Mouse (Mus musculus): Measurements from ENCODE around the gene Mpv17l2. TPM values are rescaled to one million over a fixed set of nuclear protein-coding genes. Genes with fewer than 3 reads are reported as not detected.
A peak's percentile ranks its signal among the peaks of the same experiment; 100 is the strongest.

Gene Mpv17l2
- polyA plus RNA-seq (2012; ENCODE audit: insufficient read depth, insufficient read length, missing spikeins) = 74.5 and 79.8 TPM in 2 replicates

DNA sequence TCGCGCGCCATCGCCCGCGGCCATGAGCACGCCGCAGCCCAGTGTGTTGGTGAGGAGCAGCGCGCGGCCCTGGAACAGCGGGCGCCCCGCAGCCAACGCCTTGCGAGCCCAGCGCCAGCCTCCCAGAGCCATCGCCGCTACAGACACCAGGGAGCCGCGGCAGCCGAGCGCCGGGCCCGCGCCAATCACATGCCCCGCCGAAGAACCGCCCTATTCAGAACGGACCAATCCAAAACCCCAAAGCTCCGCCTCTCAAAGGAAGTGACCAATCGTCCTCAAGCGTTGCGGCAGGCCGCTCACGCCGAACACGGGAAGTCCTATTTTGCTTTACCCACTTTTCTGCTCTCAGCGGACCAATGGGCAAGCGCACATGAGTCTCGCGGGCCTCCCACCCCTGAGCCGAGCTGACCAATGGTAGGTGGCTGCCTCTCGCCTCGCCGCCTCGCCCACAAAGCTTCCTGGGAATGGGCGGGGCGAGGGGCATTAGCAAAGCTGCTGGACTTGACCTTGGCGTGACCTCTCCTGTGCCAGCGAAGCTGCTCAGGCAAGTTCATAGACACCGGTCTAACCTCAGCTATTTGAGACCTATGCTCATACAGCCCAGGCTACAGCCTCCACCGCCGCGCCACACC lies at the start of gene Mpv17l2:
Mpv17l2 (minus strand) TSS at position 172 of the 632 bp plus-strand sequence.
- peaks cover 6% of the 10 kb centered on the region for H3K4me1 ChIP-seq (ENCODE audit: control insufficient read depth, insufficient read depth, insufficient read length, low read length)
- peak within 1 kb of the TSS; percentile 92 for H3K27ac ChIP-seq (replicated peaks; ENCODE audit: low read depth, low read length)
- peak within 1 kb of the TSS; percentile 70 for H3K4me3 ChIP-seq (ENCODE audit: insufficient read depth, low read depth, low read length)

DNA sequence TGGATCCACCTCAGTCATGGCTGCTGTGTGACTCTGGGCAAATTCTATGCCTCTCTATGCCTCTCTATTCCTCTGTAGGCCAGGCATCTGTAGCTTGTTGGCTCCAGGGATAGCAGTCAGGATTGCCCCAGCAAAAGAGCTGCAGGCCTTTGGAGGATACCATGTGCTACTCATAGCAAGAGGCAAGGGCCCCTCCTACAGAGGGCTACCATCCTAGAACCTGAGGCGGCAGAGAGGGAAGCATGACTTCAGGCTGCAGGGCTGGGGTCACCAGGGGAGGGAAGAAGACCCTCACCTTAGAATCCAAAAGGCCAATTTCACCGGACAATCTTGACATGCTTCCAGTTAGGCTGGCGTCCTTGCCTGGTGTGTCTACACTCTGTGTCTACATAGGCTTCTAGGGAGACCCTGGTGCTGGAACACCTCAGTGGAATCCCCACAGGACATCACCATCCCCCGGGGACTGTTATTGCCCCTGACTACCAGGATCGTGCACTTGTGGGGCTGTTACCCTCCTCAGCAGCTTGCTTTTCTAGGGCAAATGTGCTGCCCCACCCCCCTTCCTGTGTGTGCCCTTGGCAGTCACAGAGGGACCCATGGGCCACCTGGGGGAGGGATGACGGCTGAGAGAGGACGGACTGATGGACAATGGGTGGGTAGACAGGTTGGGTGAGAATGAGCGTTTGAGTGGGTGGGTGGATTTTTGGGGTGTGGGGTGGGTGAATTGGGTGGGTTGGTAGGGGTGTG lies 48.4 kb upstream of the Mpv17l2 start:
- no peak overlapping the region for H3K27ac ChIP-seq (replicated peaks; ENCODE audit: low read depth, low read length)
- H3K4me3 ChIP-seq (ENCODE audit: insufficient read depth, low read depth, low read length) = no peak overlapping the region
- no peaks in the 10 kb centered on the region for H3K4me1 ChIP-seq (ENCODE audit: control insufficient read depth, insufficient read depth, insufficient read length, low read length)

DNA sequence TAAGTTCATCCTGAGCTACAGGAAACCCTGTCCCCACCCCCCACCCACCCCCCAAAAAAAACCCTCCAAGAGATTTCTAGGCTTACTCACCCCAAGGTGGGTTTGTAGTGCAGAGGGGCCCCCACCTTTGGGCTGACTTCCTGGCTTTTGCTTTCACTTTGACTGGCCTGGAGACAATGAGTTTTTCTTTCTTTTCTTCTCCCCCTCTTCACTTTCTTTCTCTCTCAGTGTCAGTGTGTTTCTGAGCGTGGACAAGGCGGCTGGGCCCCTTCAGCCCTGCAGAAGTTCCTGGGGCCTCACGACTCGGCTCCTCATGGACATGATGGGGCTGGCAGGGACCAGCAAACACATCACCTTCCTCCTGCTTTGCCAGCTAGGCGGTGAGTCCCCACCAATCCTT lies 47.5 kb upstream of the Mpv17l2 start, which contains the start of gene Il12rb1:
Il12rb1 (plus strand) TSS at position 211 of the 400 bp plus-strand sequence.
- no peak within 1 kb of the TSS for H3K27ac ChIP-seq (replicated peaks; ENCODE audit: low read depth, low read length)
- no peak within 1 kb of the TSS for H3K4me3 ChIP-seq (ENCODE audit: insufficient read depth, low read depth, low read length)
- H3K4me1 ChIP-seq (ENCODE audit: control insufficient read depth, insufficient read depth, insufficient read length, low read length) = no peaks in the 10 kb centered on the region

DNA sequence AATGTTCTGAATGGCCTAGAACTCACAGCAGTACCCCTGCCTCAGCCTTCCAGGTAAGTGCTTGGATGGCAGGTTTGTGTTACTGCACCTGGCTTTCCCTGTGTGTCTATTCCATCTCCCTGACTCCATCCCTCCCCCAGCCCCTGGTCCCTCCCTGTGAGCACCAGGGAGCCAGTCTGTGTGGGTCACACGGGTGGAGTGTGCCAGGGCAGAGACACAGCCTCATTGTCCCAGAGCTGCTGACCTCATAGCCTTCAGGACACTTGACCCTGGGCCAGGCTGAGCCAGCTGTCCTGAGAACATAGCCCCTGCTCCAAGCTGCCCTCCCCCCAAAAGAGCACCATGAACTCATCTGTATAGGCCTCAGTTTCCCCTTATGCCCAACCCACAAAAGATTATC lies 46.6 kb upstream of the Mpv17l2 start:
- Histone ChIP-seq H3K4me1 (ENCODE audit: control insufficient read depth, insufficient read depth, insufficient read length, low read length) (no peaks in the 10 kb centered on the region), H3K4me3 (ENCODE audit: insufficient read depth, low read depth, low read length) (no peak overlapping the region), H3K27ac (replicated peaks; ENCODE audit: low read depth, low read length) (no peak overlapping the region)

DNA sequence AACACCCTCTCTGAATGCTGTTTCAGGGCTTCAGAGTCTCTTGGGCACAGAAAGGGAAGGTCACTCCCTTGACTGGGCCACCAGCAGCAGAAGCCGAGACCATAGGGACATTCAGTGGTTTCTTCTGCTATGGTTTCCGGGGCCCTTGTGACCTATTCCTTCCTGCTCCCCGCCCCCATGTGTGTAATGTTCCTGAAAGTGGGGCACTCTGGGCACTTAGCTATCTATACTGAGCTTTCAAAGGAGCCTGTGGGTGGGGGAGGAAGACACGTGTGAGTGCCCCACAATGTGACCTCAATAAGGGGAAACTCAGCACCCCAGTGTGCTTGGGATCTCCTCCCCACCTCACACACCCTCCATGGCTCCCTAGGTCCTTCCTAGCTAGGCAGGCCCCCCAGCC lies 45.8 kb upstream of the Mpv17l2 start:
- Histone ChIP-seq H3K4me3 (ENCODE audit: insufficient read depth, low read depth, low read length) (no peak overlapping the region), H3K27ac (replicated peaks; ENCODE audit: low read depth, low read length) (peak overlapping the region; percentile 0; the same call in 1 of the 2 replicates), H3K4me1 (ENCODE audit: control insufficient read depth, insufficient read depth, insufficient read length, low read length) (no peaks in the 10 kb centered on the region)

DNA sequence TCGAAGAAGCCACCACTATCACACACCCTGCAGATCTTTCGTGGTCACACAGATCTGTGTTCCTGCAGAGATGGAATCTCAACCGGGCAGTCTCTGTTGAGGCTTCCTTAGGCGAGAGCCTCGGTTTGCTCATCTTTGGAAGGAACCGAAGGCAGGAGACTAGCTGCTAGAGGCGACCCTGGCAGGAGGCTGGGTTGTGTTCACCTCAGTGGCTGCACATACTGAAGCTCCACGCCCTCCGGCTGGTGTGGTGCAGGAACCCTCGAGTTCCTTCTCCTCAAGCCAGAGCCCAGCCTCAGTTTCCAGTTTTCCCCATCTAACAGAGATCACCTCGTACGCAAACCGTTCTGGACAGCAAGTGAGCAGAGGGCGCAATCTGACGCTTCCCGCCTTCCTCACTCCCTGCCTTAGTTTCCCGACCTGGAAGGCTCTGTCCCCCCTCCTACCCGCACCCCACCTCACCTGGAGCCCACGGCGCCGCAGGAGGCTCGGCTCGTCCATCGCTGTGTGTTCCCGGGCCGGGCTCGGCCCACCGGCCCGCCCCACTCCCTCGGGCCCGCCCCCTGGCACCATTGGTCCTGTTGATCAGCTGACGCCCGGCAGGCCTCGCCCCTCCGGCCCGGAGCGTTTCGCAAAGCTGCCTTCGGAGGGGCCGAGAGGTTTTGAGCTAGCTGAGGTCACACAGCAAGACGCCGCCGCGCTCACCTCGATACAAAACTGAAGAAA lies 43.9 kb upstream of the Mpv17l2 start, which contains the start of gene Mast3:
Mast3 (minus strand) TSS at position 574 of the 726 bp plus-strand sequence.
- Histone ChIP-seq H3K27ac (replicated peaks; ENCODE audit: low read depth, low read length) (no peak within 1 kb of the TSS), H3K4me3 (ENCODE audit: insufficient read depth, low read depth, low read length) (peak within 1 kb of the TSS; percentile 73)

DNA sequence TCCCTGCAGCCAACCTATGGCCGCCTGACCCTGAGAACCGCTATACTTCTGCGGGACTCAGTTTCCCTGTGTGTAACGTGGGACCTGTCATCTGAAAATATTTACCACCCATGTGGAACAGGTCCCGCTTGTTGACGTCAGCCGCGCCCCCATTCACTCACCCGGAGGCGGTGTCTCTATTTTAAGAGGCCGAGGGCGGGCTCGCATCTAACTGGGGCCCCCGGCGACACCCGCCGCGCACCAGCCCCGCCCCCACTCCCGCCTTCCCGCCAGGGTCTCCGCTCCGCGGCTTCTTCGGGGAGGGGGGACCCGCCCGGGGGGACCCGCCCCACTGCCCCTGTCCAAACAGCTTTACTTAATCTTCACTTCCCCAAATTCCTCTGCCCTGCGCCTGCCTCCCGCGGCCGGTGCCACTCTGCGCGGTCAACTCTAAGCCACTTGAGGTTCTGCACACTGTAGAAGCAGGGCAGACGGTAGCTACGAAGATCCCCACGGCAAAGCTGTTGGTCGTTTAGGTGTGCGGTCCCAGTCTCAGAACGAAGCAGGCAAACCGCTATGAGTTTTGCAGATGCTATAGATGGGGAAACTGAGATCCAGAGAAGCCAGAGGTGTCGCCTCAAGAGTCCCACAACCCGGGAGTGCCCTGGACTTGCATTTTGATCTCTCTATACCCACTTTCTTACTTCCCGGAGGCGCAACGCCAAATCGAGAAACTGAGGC lies 43.2 kb upstream of the Mpv17l2 start:
- Histone ChIP-seq H3K4me1 (ENCODE audit: control insufficient read depth, insufficient read depth, insufficient read length, low read length) (no peaks in the 10 kb centered on the region), H3K4me3 (ENCODE audit: insufficient read depth, low read depth, low read length) (peak overlapping the region; percentile 73), H3K27ac (replicated peaks; ENCODE audit: low read depth, low read length) (no peak overlapping the region)

More for the DNA sequence above, 43.9 kb upstream of the Mpv17l2 start, which contains the start of gene Mast3:
- no peaks in the 10 kb centered on the region for H3K4me1 ChIP-seq (ENCODE audit: control insufficient read depth, insufficient read depth, insufficient read length, low read length)

DNA sequence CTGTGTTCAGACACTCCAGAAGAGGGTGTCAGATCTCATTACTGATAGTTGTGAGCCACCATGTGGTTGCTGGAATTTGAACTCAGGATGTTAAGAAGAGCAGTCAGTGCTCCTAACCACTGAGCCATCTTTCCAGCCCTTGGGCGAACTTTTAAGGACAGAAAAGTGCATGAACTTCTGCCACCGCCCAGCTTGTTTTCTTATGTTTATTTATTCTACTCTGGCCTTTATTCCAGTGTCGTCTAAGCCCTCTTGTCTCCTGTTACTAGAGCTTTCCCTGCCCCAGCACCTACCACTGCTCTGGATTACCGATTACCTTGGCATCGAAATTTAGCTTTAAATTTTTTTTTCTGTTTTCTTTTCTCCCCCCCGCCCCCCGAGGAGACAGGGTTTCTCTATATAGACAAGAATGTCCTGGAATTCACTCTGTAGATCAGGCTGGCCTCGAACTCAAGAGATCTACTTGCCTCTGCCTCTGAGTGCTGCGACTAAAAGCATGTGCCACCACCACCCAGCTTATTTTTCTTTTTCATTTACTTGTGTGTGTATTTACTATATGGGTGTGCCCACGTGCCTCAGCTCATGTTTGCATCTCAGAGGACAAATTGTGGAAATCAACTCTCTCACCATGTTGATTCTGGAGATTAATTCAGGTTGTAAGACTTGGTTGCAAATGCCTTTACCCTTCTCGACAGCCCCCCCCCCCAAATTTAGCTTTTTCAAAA lies 42.2 kb upstream of the Mpv17l2 start:
- Histone ChIP-seq H3K4me3 (ENCODE audit: insufficient read depth, low read depth, low read length) (no peak overlapping the region), H3K4me1 (ENCODE audit: control insufficient read depth, insufficient read depth, insufficient read length, low read length) (no peaks in the 10 kb centered on the region), H3K27ac (replicated peaks; ENCODE audit: low read depth, low read length) (no peak overlapping the region)

DNA sequence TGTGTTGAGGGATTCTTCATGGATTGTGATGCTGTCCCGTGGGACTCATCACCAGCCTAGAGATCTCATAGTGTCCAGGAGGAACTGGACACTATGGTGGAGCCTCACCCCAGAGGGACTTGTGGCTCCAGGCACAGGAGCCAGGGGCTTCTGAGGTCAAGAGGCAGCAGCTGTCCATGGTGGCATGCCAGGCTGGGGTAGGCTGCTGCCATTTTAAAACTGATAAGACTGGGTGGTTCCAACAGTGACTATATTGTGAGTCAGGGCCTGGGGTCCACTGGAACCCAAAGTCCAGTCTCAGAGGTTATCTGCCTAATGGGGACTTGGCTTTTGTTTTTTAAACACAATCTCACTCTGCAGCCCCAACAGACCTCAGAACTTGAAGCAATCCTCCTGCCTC lies 41.1 kb upstream of the Mpv17l2 start:
- Histone ChIP-seq H3K27ac (replicated peaks; ENCODE audit: low read depth, low read length) (no peak overlapping the region), H3K4me3 (ENCODE audit: insufficient read depth, low read depth, low read length) (no peak overlapping the region), H3K4me1 (ENCODE audit: control insufficient read depth, insufficient read depth, insufficient read length, low read length) (no peaks in the 10 kb centered on the region)

DNA sequence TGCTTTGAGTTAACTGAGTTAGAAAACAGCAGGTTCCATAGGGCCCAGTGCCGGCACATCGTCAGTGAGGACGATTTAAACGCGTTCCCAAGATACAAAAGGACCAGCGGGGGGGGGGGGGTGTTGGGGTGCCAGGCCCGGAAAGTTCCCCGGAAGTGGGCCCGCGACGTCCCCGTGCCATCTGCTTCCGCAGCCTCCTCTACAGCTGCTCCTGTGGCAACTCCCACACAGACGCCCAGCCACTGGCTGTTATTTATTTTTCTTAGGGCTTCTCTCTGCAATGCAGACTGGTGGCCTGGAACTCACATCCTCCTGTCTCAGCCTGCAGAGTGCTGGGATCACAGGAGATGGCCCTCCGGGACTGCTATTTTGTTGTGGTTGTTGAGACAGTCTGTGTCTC lies 40.4 kb upstream of the Mpv17l2 start:
- Histone ChIP-seq H3K27ac (replicated peaks; ENCODE audit: low read depth, low read length) (no peak overlapping the region), H3K4me1 (ENCODE audit: control insufficient read depth, insufficient read depth, insufficient read length, low read length) (no peaks in the 10 kb centered on the region), H3K4me3 (ENCODE audit: insufficient read depth, low read depth, low read length) (no peak overlapping the region)

DNA sequence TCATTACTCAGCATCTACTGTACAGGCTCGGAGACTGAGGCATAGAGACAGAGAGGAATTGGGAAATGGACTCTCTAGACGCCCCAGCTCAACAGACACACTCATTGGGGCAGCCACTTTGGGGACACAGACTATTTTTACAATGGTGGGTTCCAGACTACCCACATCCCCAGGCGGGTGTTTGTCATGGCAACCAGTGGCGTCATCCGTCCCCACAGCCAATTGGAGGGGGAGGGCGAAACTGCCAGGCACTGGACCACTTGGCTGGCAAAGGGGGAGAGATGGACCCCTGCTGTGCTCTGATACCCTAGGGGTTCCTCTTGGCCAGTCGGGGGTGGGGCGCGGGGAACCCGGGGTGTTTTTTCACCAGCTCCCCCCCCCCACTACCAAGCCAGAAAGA lies 39.9 kb upstream of the Mpv17l2 start:
- no peak overlapping the region for H3K4me3 ChIP-seq (ENCODE audit: insufficient read depth, low read depth, low read length)
- no peaks in the 10 kb centered on the region for H3K4me1 ChIP-seq (ENCODE audit: control insufficient read depth, insufficient read depth, insufficient read length, low read length)
- no peak overlapping the region for H3K27ac ChIP-seq (replicated peaks; ENCODE audit: low read depth, low read length)

DNA sequence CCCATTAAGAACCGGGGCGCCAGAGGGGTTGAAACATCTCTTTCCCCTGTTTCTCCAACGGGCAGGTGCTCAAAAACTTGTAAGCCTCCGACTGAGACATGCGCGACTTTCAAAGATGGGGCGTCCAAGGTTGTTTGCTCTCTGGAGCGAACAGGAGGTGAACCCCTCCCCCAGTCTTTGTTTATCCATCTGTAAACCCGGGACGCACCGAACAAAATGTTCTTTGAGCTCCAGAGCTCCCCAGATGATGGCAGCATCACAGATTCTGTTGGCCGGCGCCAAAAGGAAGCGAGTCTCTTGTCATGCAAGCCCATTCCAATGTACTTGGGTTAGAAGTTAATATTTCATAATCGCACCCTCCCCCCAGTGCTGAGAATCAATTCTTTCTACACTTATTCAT lies 37.5 kb upstream of the Mpv17l2 start:
- H3K4me1 ChIP-seq (ENCODE audit: control insufficient read depth, insufficient read depth, insufficient read length, low read length) = no peaks in the 10 kb centered on the region
- no peak overlapping the region for H3K27ac ChIP-seq (replicated peaks; ENCODE audit: low read depth, low read length)
- H3K4me3 ChIP-seq (ENCODE audit: insufficient read depth, low read depth, low read length) = no peak overlapping the region

DNA sequence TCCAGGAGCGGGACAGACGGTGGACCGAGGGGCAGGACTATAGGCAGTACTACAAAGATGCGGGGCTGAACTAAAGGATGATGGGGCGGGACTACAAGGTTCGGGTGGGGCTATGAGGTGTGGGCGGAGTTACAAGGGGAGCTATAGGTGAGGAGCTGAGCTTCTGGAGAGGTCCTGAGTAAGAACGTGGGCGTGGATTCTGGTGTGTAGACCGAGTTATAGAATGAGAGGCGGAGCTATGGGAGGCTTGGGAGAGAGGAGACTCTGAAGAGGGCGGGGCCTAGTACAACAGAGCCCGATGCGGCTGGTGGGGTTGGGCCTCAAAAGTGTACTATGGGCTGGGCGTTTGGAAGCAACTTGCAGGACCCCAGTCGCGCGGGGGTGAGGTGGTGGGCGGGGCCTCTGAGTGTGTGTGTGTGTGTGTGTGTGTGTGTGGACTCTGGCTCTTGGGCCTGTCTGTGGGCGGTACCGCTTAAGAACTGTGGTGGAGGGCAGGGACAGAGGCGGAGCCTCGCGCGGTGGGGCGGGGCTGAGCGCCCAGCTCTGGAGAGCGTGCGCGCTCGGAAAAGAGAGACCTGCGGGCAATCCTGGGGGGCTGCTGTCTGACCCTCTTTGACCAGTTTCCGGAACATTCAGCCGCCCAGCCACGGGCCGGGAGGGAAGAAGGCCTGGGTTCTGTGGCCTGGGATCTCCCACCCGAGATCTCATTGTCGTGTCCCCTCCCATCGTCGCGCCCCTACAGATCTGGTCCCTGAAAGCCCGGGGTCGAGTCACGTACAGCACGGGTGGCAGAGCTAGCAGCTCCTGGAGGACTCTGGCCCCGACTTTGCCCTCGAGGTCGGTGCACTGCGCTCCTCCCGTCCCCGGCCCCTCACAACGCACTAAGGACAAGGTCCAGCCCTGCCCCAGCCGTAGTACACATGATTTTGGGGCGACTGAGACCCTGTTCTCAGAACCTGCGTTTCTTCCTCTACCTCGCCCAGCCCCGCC lies 36.6 kb upstream of the Mpv17l2 start:
- peaks cover 6% of the 10 kb centered on the region; the same call in 1 of the 2 replicates for H3K4me1 ChIP-seq (ENCODE audit: control insufficient read depth, insufficient read depth, insufficient read length, low read length)
- H3K27ac ChIP-seq (replicated peaks; ENCODE audit: low read depth, low read length) = no peak overlapping the region
- H3K4me3 ChIP-seq (ENCODE audit: insufficient read depth, low read depth, low read length) = peak overlapping the region; percentile 60

Data from brown adipose tissue, adult 24 weeks (tissue).